9 mouse cellular contexts compared by ENCODE assay signal in the genomic region with DNA sequence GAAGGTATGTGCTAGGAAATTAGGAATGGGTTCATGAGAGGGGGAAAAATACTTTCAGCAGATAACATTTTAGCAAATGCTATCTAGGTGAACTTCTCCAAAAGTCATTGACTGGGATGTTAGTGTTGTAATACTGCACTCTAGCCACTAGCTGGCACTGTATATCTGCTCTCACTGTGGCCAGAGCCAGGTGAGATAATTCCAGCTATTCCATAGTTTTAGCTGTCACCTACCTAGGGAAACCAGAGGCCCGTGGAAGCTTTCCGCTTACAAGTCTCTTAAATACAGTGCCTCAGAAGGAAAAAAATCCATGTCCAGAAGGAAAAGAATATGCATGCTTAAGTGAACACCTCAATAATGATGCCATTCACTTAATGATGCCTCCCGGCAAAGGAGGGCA. TPM values are rescaled to one million over a fixed set of nuclear protein-coding genes. Genes with fewer than 3 reads are reported as not detected.
DNase-seq lines count a peak whose midpoint lies in the region; ATAC-seq and TF ChIP-seq lines count a peak whose summit lies in the region.
"Had no signal": no experiment of that assay in that cellular context is flagged by ENCODE, and none has a peak within 500 bp of the region (broad histone marks: within the 10 kb centered on the region; RNA-seq: fewer than 3 reads in every experiment).

No protein-coding gene starts in this region.

- H3K4me3 ChIP-seq in left cerebral cortex, adult 2 months, result no peak overlapping the region
- no peak overlapping the region for H3K4me3 ChIP-seq in embryonic facial prominence, embryonic 11.5 days (ENCODE audit: low read depth, low read length)
- H3K4me3 ChIP-seq: embryonic facial prominence, embryonic 15.5 days had no signal

- no peaks in the 10 kb centered on the region for H3K36me3 ChIP-seq in embryonic facial prominence, embryonic 11.5 days (replicated peaks; ENCODE audit: control insufficient read depth, insufficient read depth, low read depth, low read length)
- H3K36me3 ChIP-seq: embryonic facial prominence, embryonic 15.5 days had no signal

- no peaks in the 10 kb centered on the region for H3K9me3 ChIP-seq in embryonic facial prominence, embryonic 11.5 days (replicated peaks; ENCODE audit: control insufficient read depth, low read length)
- H3K9me3 ChIP-seq: embryonic facial prominence, embryonic 15.5 days had no signal

- no peak for DNase-seq in left cerebral cortex, adult 2 months (ENCODE audit: extremely low spot score in 1 of 2, low spot score in 2 of 2)
- no peak for DNase-seq in left cerebral cortex, adult 18-20 months (ENCODE audit: low spot score in 2 of 2)
- DNase-seq in Muller cell, postnatal 12 days (ENCODE audit: inconsistent ontology term), result peak; percentile 16
- DNase-seq in embryonic facial prominence, embryonic 11.5 days (ENCODE audit: low spot score), result peak; percentile 72
- DNase-seq in right cerebral cortex, adult 2 months (ENCODE audit: low spot score in 2 of 2), result no peak
- no peak for DNase-seq in ovary, postnatal 10 days (ENCODE audit: low spot score)
- no peak for DNase-seq in adrenal gland, adult 2 months

- H3K9ac ChIP-seq in embryonic facial prominence, embryonic 11.5 days (replicated peaks; ENCODE audit: low read length), result no peak overlapping the region
- H3K9ac ChIP-seq: embryonic facial prominence, embryonic 15.5 days had no signal

- H3K4me2 ChIP-seq in embryonic facial prominence, embryonic 11.5 days (ENCODE audit: low read depth, low read length), result no peak overlapping the region
- H3K4me2 ChIP-seq: embryonic facial prominence, embryonic 15.5 days had no signal

- WGBS in embryonic facial prominence, embryonic 11.5 days, result 60% methylated on average over 3 of the region's 3 CpGs

- H3K4me1 ChIP-seq in embryonic facial prominence, embryonic 11.5 days (ENCODE audit: control insufficient read depth, insufficient read depth, low read length), result no peaks in the 10 kb centered on the region
- H3K4me1 ChIP-seq: embryonic facial prominence, embryonic 15.5 days had no signal

- H3K27me3 ChIP-seq in embryonic facial prominence, embryonic 11.5 days (ENCODE audit: control insufficient read depth, insufficient read depth, low read length), result no peaks in the 10 kb centered on the region
- H3K27me3 ChIP-seq: embryonic facial prominence, embryonic 15.5 days had no signal

- intact Hi-C loops in left cerebral cortex, adult 2 months (cut with DNase I), result loop anchor here (2.0 to 10.0 kb wide), 3 partner anchors 355 to 591 kb away; a partner anchor contains a TSS

- no peak for ATAC-seq in embryonic facial prominence, embryonic 11.5 days (replicated peaks; ENCODE audit: insufficient number of reproducible peaks, low FRiP score, low TSS enrichment, low read depth)
- ATAC-seq in megakaryocyte, adult 5-6 weeks (ENCODE audit: poor library complexity, severe bottlenecking), result peak; percentile 66

- no peak overlapping the region for H3K27ac ChIP-seq in left cerebral cortex, adult 2 months
- no peak overlapping the region for H3K27ac ChIP-seq in embryonic facial prominence, embryonic 11.5 days (replicated peaks; ENCODE audit: low read depth, low read length)
- H3K27ac ChIP-seq: embryonic facial prominence, embryonic 15.5 days had no signal

- TF ChIP-seq CTCF in left cerebral cortex, adult 2 months (IDR thresholded peaks at IDR 0.05), result peak; percentile 91

RNA-seq across cellular contexts. Expression of a gene that starts 25.6 kb away (rescaled TPM):
- 10 to 100 TPM; 25.4 to 29.8 TPM for total RNA-seq in left cerebral cortex, adult 2 months (2021)
- 10 to 100 TPM; 26.9 to 28.1 TPM for total RNA-seq in left cerebral cortex, adult 18-20 months (2021)
- 50.8 and 55.8 TPM in 2 replicates for polyA plus RNA-seq in embryonic facial prominence, embryonic 11.5 days (2014; fragmentation: Nextera tagmentation; extraction: Ambion mirVana)
- total RNA-seq in megakaryocyte, adult 5-6 weeks (2015), result 27.6 and 29.3 TPM in 2 replicates
- 22.2 and 22.8 TPM in 2 replicates for total RNA-seq in megakaryocyte, adult 5-6 weeks (2017)
- 10 to 100 TPM; 28.4 to 29.2 TPM for total RNA-seq in adrenal gland, adult 2 months (2021)
- 8.4 and 10.3 TPM in 2 replicates for polyA plus RNA-seq in adrenal gland, adult 2 months (2012; rRNA removed)

Comparison
In these comparisons a context has a peak if more than half of its experiments do, and no peak if none do; other contexts are left out.
1. DNase-seq: peak in Muller cell, postnatal 12 days (single experiment) and embryonic facial prominence, embryonic 11.5 days (single experiment); none in left cerebral cortex, adult 2 months (0 of 2), left cerebral cortex, adult 18-20 months (0 of 2), right cerebral cortex, adult 2 months (0 of 2), ovary, postnatal 10 days (single experiment) and adrenal gland, adult 2 months (single experiment).